Mouse (Mus musculus) heart, embryonic 12.5 days (tissue): ENCODE measurements around the gene Tmbim1. TPM values are rescaled to one million over a fixed set of nuclear protein-coding genes. Genes with fewer than 3 reads are reported as not detected.

ENCODE experiments used
- ATAC-seq: fragments of 200-750 bp; cut with Nextera tagmentation; 2 replicates; pipeline ENCODE4 v1.8.0; 2017; ENCODE audit warnings: moderate TSS enrichment, moderate library complexity; ENCODE audit not compliant: insufficient number of reproducible peaks, low FRiP score
- H3K27ac ChIP-seq: fragments of 300-500 bp; sonication (generic); 2 replicates; pipeline ENCODE4 v1.5.1; 2016; ENCODE audit warnings: mild to moderate bottlenecking, moderate library complexity; ENCODE audit not compliant: poor library complexity, severe bottlenecking
- H3K27me3 ChIP-seq: fragments of 300-500 bp; sonication (generic); replicated peaks from 2 replicates; pipeline ENCODE4 v1.6.1; 2016; ENCODE audit warnings: mild to moderate bottlenecking, moderate library complexity
- H3K36me3 ChIP-seq: fragments of 300-500 bp; sonication (generic); 2 replicates; pipeline ENCODE4 v1.6.1; 2016; ENCODE audit warnings: mild to moderate bottlenecking, moderate library complexity
- H3K4me1 ChIP-seq: fragments of 300-500 bp; sonication (generic); replicated peaks from 2 replicates; pipeline ENCODE4 v1.6.1; 2016; ENCODE audit warnings: mild to moderate bottlenecking
- H3K4me2 ChIP-seq: fragments of 300-500 bp; sonication (generic); 2 replicates; pipeline ENCODE4 v1.6.1; 2016; ENCODE audit warnings: mild to moderate bottlenecking, moderate library complexity
- H3K4me3 ChIP-seq: fragments of 300-500 bp; sonication (generic); 2 replicates; pipeline ENCODE4 v1.5.1; 2016; ENCODE audit warnings: mild to moderate bottlenecking
- H3K9ac ChIP-seq: fragments of 300-500 bp; sonication (generic); 2 replicates; pipeline ENCODE4 v1.6.1; 2016; ENCODE audit warnings: mild to moderate bottlenecking, moderate library complexity
- H3K9me3 ChIP-seq: fragments of 300-500 bp; sonication (generic); replicated peaks from 2 replicates; pipeline ENCODE4 v1.6.1; 2016; ENCODE audit warnings: mild to moderate bottlenecking, moderate library complexity
- WGBS: fragments of 180-500 bp; shearing (Covaris S2); methylation state at CpG from one replicate; pipeline ENCODE4 v1.1.7; 2016; 5-methylcytosine and 5-hydroxymethylcytosine counted together
- polyA plus RNA-seq: library from polyadenylated mRNA; unstranded; fragments of >200 nt; fragmentation: Nextera tagmentation; extraction: Ambion mirVana; gene quantifications from 2 replicates; pipeline ENCODE4 v1.2.1, GENCODE M21; 2016

Tmbim1 gene
- polyA plus RNA-seq, 1 experiment from 2014 or later, result 41.1 TPM

DNA sequence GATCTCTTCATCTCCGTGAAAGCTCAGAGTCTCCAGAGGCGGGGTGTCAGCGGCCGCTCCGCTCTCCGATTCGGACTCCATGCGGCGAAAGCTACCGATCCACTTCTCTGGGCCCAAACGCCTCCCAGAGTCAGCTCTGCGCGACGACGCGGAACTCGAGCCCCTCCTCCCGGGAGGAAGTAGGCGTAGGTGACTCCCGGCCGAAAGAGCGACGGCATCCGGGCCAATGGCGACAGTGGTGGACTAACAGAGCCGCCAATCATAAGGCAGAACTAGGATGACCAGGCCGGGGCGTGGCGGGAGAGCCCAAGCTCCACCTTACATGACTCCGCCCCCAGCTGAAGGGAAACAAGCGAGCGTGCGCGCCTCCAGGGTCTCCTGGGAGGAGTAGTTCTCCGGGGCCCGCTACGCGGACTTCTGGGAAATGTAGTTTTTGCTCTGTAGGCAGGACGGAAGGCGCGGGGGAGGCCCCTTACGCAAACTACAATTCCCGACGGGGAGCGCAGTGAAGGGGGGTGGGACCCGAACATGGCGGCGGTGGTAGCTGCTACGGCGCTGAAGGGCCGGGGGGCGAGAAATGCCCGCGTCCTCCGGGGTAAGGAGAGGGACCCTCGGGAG, 20.8 kb downstream of the Tmbim1 start, which contains the start of the genes Aamp and Pnkd:
Gene Aamp (minus strand): TSS at position 196 of the 618 bp plus-strand sequence.
Gene Pnkd (plus strand): TSS at position 388 of the 618 bp plus-strand sequence.
- H3K4me3 ChIP-seq, result peak within 1 kb of the TSS; percentile 91
- H3K36me3 ChIP-seq, result peaks cover 62% of the 10 kb centered on the region
- ATAC-seq, result peak; percentile 97
- H3K4me2 ChIP-seq, result peak within 1 kb of the TSS; percentile 84
- H3K9ac ChIP-seq, result peak within 1 kb of the TSS; percentile 89
- H3K27me3 ChIP-seq, result no peaks in the 10 kb centered on the region
- no peaks in the 10 kb centered on the region for H3K9me3 ChIP-seq
- peaks cover 55% of the 10 kb centered on the region for H3K4me1 ChIP-seq
- H3K27ac ChIP-seq, result peak within 1 kb of the TSS; percentile 76
- WGBS, result under 1% methylated on average over 56 of the region's 56 CpGs

DNA sequence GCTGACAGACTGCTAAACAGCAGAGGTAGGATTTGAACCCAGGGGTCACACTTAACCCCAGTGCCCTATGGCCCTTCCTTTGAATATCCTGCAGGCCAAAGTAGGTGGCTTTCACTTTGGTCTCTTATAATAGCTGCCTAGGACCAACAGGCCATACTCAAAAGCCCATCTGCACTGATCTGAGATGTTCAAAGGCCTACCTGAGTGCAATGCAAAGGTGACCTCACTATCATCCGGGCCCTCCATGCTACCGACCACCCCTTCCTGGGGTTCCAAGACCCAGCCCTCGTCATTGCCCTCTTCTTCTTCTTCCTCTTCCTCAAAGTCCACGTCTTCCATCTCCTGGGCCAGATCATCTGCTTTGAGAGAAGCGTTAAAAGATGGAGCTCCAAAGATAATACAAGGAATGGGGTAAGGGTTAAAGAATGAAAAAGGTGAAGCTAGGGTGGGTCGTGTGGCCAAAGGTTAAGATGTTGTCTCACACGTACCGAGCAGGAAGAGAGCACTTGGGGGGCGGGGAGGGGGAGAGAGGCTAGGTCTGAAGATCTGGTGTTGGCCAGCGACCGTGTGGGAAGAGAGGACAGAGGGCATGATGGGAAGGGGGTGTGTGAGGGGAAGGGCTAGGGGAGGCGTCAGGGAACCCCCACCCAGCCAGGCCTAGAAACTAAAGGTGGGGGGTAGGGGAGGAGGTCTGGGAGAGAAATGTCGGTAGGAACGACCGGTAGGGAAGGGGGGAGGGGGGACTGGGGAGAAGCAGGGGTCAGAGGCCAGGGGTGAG, 21.5 kb downstream of the Tmbim1 start:
- 13% methylated on average over 15 of the region's 15 CpGs for WGBS
- peak overlapping the region; percentile 91 for H3K4me3 ChIP-seq

DNA sequence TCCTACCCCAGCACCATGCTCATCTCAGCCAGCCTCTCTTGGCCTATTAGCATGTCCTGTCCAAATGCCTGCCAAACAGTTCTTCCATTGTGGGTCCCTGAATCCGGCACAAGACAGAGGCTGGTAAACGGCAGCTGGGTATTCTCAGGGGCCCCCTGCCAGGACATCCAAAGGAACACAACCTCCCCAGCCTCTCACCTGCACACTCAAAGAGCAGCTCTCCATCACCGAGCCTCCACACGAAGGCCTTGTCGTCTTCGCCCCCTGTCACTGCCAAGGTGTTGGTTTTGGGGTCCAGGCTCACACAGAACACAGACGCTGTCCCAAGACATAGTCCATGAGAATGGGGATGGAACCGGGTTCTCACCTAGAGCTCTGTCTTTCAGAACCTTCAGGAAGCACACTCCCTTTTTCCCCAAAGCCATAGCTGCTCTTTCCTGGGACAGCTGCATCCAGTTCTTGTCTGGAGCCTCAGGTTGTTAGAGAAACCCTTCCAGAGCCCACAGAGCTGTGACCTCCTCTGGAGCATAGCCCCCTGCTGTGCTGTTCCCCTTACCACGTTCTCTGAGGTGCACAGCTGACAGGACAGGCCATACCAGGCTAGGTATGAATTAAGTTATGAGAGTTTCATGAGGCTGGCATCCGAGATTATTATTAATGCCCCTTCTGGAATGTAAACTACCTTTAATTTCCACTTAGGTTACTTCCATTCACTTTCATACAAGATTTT, 22.4 kb downstream of the Tmbim1 start:
- Histone ChIP-seq H3K36me3 (peaks cover 58% of the 10 kb centered on the region), H3K4me3 (0 out of 2 replicates have a peak overlapping the region, but pooled peaks have one; percentile 6), H3K9ac (no peak overlapping the region), H3K27me3 (no peaks in the 10 kb centered on the region), H3K4me1 (peaks cover 51% of the 10 kb centered on the region), H3K4me2 (peak overlapping the region; percentile 11; the same call in 1 of the 2 replicates), H3K9me3 (no peaks in the 10 kb centered on the region), H3K27ac (no peak overlapping the region)
- WGBS, result 86% methylated on average over 10 of the region's 10 CpGs
- ATAC-seq, result no peak

More for the DNA sequence above, 21.5 kb downstream of the Tmbim1 start:
- Histone ChIP-seq H3K4me1 (peaks cover 53% of the 10 kb centered on the region), H3K27ac (peak overlapping the region; percentile 76), H3K36me3 (peaks cover 63% of the 10 kb centered on the region), H3K9ac (peak overlapping the region; percentile 89), H3K4me2 (peak overlapping the region; percentile 84), H3K27me3 (no peaks in the 10 kb centered on the region), H3K9me3 (no peaks in the 10 kb centered on the region)
- peak; percentile 34 for ATAC-seq

DNA sequence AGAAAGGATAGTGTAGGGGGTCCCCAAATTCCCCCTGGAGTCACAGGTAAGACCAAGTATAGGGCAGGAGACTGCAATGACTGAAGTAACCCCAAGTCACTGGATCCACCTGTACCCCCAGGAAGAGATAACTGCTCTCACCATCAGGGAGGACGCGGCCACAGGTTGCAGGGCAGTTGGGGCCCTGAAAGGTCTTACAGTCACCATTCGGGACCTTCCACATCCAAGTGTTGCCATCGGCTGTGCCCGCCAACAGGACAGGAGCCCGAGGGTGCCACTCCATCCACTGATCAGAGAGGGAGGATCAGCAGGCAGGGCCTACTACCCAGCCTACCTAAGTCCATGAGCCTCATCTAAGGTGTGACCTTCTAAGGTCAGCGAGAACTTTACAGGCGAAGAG, 23.5 kb downstream of the Tmbim1 start:
- H3K9ac ChIP-seq, result no peak overlapping the region
- no peak overlapping the region for H3K4me2 ChIP-seq
- H3K27me3 ChIP-seq, result no peaks in the 10 kb centered on the region
- H3K4me3 ChIP-seq, result no peak overlapping the region
- ATAC-seq, result no peak
- H3K4me1 ChIP-seq, result peaks cover 57% of the 10 kb centered on the region
- H3K9me3 ChIP-seq, result no peaks in the 10 kb centered on the region
- H3K27ac ChIP-seq, result no peak overlapping the region
- 93% methylated on average over 8 of the region's 8 CpGs for WGBS
- peaks cover 55% of the 10 kb centered on the region for H3K36me3 ChIP-seq

DNA sequence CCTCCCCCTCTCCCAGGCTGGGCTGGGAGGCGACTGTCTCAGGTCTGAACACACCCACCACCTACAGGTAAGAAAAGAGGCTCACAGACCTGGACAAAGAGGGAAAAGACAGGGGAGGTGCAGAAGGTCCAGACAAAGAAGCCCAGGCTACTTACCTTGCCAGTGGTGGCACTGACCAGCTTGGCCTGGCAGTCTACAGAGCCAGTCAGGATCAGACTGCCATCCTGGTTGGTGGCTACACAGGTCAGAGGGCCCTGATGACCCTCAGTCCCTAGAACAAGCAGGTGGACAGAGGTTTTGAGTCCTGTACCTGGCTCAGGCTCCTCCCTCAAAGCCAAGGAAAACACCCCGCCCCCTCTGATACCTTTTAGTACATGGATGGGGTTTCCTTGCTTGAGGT, 24.1 kb downstream of the Tmbim1 start:
- ATAC-seq, result no peak
- WGBS, result 86% methylated on average over 2 of the region's 2 CpGs
- H3K27me3 ChIP-seq, result no peaks in the 10 kb centered on the region

DNA sequence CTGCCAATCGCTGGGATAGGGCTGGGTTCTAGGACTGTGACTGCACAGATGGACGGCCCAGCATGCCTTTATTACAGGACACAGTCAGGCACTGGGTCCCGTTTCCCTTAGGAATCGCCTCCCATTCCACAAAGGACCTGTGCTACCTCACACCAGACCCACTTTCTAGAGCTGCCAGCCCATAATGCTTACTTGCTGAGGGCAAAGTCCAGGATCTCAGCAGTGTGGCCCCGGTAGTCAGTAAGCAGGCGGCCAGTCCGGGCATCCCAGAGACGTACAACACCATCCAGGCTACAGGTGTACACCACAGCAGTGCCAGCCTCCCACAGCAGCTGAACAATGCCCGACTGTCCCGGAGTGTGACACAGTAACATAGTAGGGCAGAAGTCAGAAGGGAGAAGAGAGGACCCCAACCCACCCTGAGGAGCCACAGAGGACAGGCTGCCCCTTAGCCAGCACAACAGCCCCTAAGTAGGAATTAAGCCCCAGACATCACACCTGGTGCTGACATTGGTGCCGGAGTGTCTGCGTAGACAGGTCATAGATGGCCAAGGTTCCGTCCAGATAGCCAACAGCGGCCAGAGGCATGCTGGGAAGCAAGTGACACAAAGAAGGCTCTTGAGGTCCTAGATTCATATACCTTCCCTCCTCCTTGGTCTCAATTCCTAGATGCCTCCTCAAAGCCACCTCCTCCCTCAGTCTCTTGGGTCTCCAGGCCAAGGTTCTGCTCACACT, 24.7 kb downstream of the Tmbim1 start:
- no peak for ATAC-seq
- no peak overlapping the region for H3K27ac ChIP-seq
- no peaks in the 10 kb centered on the region for H3K27me3 ChIP-seq
- H3K9me3 ChIP-seq, result no peaks in the 10 kb centered on the region
- WGBS, result 91% methylated on average over 14 of the region's 14 CpGs
- H3K4me3 ChIP-seq, result no peak overlapping the region
- no peak overlapping the region for H3K9ac ChIP-seq
- peaks cover 58% of the 10 kb centered on the region for H3K4me1 ChIP-seq
- H3K36me3 ChIP-seq, result peaks cover 48% of the 10 kb centered on the region
- H3K4me2 ChIP-seq, result no peak overlapping the region

More for the DNA sequence above, 24.1 kb downstream of the Tmbim1 start:
- H3K4me2 ChIP-seq, result no peak overlapping the region
- peaks cover 57% of the 10 kb centered on the region for H3K4me1 ChIP-seq
- no peaks in the 10 kb centered on the region for H3K9me3 ChIP-seq
- H3K9ac ChIP-seq, result no peak overlapping the region
- no peak overlapping the region for H3K27ac ChIP-seq
- peaks cover 50% of the 10 kb centered on the region for H3K36me3 ChIP-seq
- H3K4me3 ChIP-seq, result no peak overlapping the region

DNA sequence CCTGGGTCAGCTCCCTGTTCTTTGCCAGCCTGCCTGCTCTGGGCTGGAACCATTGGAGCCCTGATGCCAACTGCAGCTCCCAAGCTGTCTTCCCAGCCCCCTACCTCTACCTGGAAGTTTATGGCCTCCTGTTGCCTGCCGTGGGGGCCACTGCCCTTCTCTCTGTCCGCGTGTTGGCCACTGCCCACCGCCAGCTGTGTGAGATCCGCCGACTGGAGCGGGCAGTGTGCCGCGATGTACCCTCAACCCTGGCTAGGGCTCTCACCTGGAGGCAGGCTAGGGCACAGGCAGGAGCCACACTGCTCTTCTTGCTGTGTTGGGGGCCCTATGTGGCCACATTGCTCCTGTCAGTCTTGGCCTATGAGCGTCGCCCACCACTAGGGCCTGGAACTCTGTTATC, 26.4 kb downstream of the Tmbim1 start:
- no peaks in the 10 kb centered on the region for H3K27me3 ChIP-seq
- H3K4me2 ChIP-seq, result no peak overlapping the region
- H3K27ac ChIP-seq, result no peak overlapping the region
- no peaks in the 10 kb centered on the region for H3K9me3 ChIP-seq
- no peak for ATAC-seq
- no peak overlapping the region for H3K9ac ChIP-seq
- peaks cover 48% of the 10 kb centered on the region for H3K36me3 ChIP-seq
- peaks cover 72% of the 10 kb centered on the region for H3K4me1 ChIP-seq
- 84% methylated on average over 11 of the region's 11 CpGs for WGBS
- no peak overlapping the region for H3K4me3 ChIP-seq

DNA sequence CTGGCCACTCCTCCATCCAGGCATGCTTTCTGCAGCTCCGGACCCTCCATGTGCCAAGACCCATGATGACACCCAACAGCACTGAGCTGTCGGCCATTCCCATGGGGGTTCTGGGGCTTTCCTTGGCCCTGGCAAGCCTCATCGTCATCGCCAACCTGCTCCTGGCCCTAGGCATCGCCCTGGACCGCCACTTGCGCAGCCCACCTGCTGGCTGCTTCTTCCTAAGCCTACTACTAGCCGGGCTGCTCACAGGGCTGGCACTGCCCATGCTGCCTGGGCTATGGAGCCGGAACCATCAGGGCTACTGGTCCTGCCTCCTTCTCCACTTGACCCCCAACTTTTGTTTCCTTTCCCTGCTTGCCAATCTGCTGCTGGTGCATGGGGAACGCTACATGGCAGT, 26.9 kb downstream of the Tmbim1 start, which contains the start of gene Gpbar1:
Gene Gpbar1 (plus strand): TSS at position 13 of the 400 bp plus-strand sequence.
- Histone ChIP-seq H3K27me3 (no peaks in the 10 kb centered on the region), H3K36me3 (peaks cover 48% of the 10 kb centered on the region), H3K27ac (no peak within 1 kb of the TSS), H3K9ac (no peak within 1 kb of the TSS; the same call in 1 of the 2 replicates), H3K4me2 (no peak within 1 kb of the TSS), H3K4me3 (no peak within 1 kb of the TSS), H3K9me3 (no peaks in the 10 kb centered on the region), H3K4me1 (peaks cover 71% of the 10 kb centered on the region)
- no peak for ATAC-seq
- 90% methylated on average over 10 of the region's 10 CpGs for WGBS

DNA sequence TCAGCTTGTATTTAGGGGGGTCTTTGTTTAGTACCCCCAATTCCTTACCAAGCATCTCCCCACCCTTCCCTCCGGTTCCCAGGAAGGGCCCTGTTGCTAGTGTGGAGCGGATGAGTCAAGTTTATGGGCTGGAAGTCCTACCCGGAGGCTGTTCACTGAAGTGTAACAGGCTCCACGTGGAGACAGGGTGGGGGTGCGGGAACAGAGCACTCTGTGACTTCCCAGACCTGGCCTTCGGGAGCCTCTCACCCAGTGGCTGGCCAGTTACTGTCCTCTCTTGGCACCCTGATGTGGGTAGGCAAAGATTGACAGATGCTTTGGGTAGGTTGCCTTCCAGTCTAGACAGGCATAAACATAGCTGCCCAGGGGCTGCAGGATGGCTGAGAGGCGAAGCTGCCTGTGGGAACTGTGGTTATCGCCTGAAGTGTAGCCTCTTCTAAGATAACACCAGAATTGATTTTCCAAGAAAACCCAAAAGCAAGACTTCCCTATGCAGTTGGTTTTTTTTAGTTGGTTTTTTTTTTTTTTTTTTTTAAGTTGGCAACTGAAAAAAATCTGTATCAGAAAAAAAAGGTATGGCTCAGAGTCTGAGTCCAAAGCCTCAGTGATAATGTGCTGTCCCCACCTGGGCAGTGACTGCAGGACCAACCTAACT, 27.4 kb downstream of the Tmbim1 start:
- no peak overlapping the region; the same call in 1 of the 2 replicates for H3K9ac ChIP-seq
- WGBS, result 46% methylated on average over 8 of the region's 8 CpGs

DNA sequence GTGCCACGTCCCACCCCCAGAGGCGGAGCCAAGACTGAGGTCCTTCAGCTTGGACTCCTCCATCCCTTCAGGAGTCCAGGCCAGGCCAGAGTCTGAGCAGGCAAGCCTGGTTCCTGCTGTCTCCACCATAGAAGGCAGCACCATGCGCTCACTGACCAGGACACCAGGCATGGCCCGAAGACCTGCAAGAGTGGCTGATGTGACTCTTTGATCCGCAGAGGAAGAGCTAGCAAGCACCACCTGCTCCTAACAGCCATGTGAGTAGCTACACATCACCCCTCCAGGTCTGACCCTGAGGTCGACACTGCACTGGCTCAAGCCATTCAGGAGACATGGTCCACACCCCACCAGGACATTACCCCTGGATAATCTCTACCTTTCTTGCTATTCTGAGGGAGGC, 28.4 kb downstream of the Tmbim1 start:
- no peaks in the 10 kb centered on the region for H3K9me3 ChIP-seq
- peaks cover 35% of the 10 kb centered on the region for H3K36me3 ChIP-seq
- no peak for ATAC-seq
- no peaks in the 10 kb centered on the region for H3K27me3 ChIP-seq
- no peak overlapping the region for H3K9ac ChIP-seq
- peaks cover 68% of the 10 kb centered on the region for H3K4me1 ChIP-seq
- H3K4me2 ChIP-seq, result no peak overlapping the region
- no peak overlapping the region for H3K4me3 ChIP-seq
- no peak overlapping the region for H3K27ac ChIP-seq
- WGBS, result 58% methylated on average over 6 of the region's 6 CpGs

More for the DNA sequence above, 27.4 kb downstream of the Tmbim1 start:
- Histone ChIP-seq H3K27ac (no peak overlapping the region), H3K9me3 (no peaks in the 10 kb centered on the region), H3K4me1 (peaks cover 71% of the 10 kb centered on the region), H3K27me3 (no peaks in the 10 kb centered on the region), H3K4me2 (no peak overlapping the region), H3K4me3 (no peak overlapping the region), H3K36me3 (peaks cover 45% of the 10 kb centered on the region)
- no peak for ATAC-seq
